Mouse (Mus musculus) cerebellum, adult 9-11 months (tissue): Measurements from ENCODE around the gene Vps13a.
"Not testable (repeated sequence)": the region's sequence is repeated elsewhere in the genome, so short reads cannot be mapped to it uniquely, and the experiment has no call there.

Experiments
- DNase-seq: peaks from one replicate; pipeline ENCODE4 v3.0.0; 2022

Gene Vps13a

GRCm38 (mm10) chr19:16780790-16781384 lies at the start of gene Vps13a:
Gene Vps13a (minus strand): TSS chr19:16780933.
- DNase-seq, result peak; percentile 88

- no peak for DNase-seq
These were observed 46.9 kb upstream of the Vps13a start for GRCm38 (mm10) chr19:16827657-16828056.

GRCm38 (mm10) chr19:16825228-16825627 lies 44.5 kb upstream of the Vps13a start:
- no peak for DNase-seq

GRCm38 (mm10) chr19:16814848-16815247 lies 34.1 kb upstream of the Vps13a start:
- DNase-seq, result no peak

- no peak for DNase-seq
These were observed 32.6 kb upstream of the Vps13a start for GRCm38 (mm10) chr19:16813306-16813705.

GRCm38 (mm10) chr19:16812072-16812608 lies 31.4 kb upstream of the Vps13a start:
- no peak for DNase-seq

- no peak for DNase-seq
These were observed 24.4 kb upstream of the Vps13a start for GRCm38 (mm10) chr19:16805102-16805501.

- DNase-seq, result no peak
These were observed 23.8 kb upstream of the Vps13a start for GRCm38 (mm10) chr19:16804578-16804977.

GRCm38 (mm10) chr19:16802707-16803106 lies 22.0 kb upstream of the Vps13a start:
- peak; percentile 7 for DNase-seq

GRCm38 (mm10) chr19:16802123-16802522 lies 21.4 kb upstream of the Vps13a start:
- DNase-seq, result no peak

GRCm38 (mm10) chr19:16797923-16798322 lies 17.2 kb upstream of the Vps13a start:
- DNase-seq, result no peak

GRCm38 (mm10) chr19:16794486-16794885 lies 13.8 kb upstream of the Vps13a start:
- DNase-seq, result not testable (repeated sequence)

GRCm38 (mm10) chr19:16789930-16790329 lies 9.2 kb upstream of the Vps13a start:
- no peak for DNase-seq

- DNase-seq, result no peak
These were observed 4.1 kb upstream of the Vps13a start for GRCm38 (mm10) chr19:16784879-16785278.

GRCm38 (mm10) chr19:16781406-16782019 lies 780 bp upstream of the Vps13a start:
- DNase-seq, result no peak

GRCm38 (mm10) chr19:16780251-16780783 lies 416 bp downstream of the Vps13a start:
- DNase-seq, result peak; percentile 66

GRCm38 (mm10) chr19:16779786-16780185 lies 947 bp downstream of the Vps13a start:
- DNase-seq, result no peak

- DNase-seq, result peak; percentile 35
These were observed 1.5 kb downstream of the Vps13a start for GRCm38 (mm10) chr19:16779281-16779680.

- no peak for DNase-seq
These were observed 2.2 kb downstream of the Vps13a start for GRCm38 (mm10) chr19:16778578-16778977.

- no peak for DNase-seq
These were observed 2.8 kb downstream of the Vps13a start for GRCm38 (mm10) chr19:16777901-16778300.

GRCm38 (mm10) chr19:16777391-16777790 lies 3.3 kb downstream of the Vps13a start:
- DNase-seq, result peak; percentile 12

- no peak for DNase-seq
These were observed 7.3 kb downstream of the Vps13a start for GRCm38 (mm10) chr19:16773237-16774016.

GRCm38 (mm10) chr19:16767407-16767806 lies 13.3 kb downstream of the Vps13a start:
- no peak for DNase-seq
